Mouse (Mus musculus): ENCODE data around the gene Azin2. TPM values are rescaled to one million over a fixed set of nuclear protein-coding genes. Genes with fewer than 3 reads are reported as not detected.
A peak's percentile ranks its signal among the peaks of the same experiment; 100 is the strongest.

The Azin2 gene
- total RNA-seq, 2 experiments from 2014 or later, result 5.8 to 6.0 TPM

DNA sequence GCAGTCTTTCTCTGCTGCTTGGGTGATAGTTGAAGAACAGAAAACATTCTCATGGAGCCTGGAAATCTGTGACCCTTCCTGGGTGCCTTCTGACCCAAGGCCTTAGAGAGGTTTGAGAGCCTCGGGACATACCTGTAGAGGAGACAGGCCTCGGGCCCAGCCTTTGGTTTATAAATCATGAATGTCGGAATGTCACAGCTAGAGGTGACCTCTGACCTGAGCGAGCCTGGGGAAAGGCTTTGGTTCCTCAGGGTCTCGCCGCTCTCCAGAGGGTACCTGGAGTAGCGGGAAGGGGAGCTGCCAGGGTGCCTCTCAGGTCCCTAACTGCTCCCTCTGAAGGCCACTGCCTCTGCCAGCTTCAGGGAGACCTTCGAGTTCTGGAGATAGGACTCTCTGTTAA, 57.0 kb downstream of the Azin2 start:
- DNase-seq, result no peak
- intact Hi-C loops (cut with DNase I), result no loop called here

DNA sequence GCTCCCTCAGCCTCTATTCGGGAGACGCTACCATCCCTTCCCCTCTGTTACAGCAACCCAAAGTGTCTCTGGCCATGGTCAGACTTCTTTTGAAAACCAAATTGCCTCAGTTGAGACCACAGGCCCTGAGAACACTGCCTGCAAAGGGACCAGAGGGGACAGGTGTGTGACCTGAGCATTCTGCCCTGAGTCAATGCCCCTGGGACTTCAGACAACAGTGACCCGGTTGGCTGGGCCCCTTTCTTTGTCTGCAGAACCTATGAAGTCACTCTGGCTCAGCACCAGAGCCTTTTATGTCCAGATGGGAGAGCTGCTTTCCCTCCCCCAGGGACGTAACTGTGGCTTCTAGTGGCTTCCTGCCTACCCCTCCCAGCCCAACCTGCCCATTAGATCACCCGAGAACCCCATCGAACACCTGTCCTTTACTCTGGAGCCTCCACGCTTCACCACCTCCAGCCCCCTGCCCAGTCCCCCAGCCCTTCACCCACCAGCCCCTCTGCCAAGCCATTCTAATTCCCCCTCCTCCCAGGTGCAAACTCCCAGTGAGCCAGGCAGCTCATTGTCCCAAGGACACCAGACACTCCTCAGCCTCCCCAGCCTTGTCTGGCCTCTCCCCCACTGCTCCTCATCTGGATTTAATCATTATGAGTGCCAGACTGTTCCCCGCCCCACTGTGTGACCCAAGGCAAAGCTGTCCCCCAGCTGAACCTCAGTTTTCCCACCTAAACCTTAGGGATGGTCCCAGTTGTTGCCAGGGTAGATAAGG, 58.0 kb downstream of the Azin2 start:
- peak; percentile 16 to 23 for DNase-seq
- intact Hi-C loops (cut with DNase I), result no loop called here

DNA sequence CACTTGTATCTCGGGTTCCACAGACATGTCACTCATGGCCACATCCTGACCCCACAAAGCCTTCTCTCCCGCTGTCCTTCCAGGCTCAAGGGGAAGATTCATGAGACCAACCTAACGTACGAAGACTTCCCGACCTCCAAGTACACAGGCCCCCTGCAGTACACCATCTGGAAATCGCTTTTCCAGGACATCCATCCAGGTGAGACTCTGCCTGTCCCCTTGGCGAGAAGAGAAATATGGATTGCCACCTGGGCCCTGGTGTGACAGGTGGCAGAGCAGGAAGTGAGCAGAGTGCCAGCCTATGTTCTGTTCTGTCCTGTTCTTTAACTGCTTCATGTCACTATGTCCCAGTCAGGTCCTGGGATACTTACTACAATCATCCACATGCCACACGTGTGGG, 59.9 kb downstream of the Azin2 start:
- DNase-seq, result no peak
- intact Hi-C loops (cut with DNase I), result no loop called here

DNA sequence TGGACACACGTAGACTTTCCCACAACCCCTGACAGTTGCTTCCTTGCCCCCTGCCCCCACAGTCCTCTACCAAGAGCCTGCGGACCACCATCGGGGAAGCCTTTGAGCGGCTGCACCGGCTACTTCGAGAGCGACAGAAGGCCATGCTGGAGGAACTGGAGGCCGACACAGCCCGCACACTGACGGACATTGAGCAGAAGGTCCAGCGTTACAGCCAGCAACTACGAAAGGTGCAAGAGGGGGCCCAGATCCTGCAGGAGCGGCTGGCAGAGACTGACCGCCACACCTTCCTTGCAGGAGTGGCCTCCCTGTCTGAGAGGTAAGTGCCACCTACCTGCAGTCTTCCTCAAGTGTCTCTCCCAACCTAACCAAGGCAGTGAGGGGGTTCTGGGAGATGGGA, 61.8 kb downstream of the Azin2 start:
- intact Hi-C loops (cut with DNase I), result no loop called here
- DNase-seq, result no peak

DNA sequence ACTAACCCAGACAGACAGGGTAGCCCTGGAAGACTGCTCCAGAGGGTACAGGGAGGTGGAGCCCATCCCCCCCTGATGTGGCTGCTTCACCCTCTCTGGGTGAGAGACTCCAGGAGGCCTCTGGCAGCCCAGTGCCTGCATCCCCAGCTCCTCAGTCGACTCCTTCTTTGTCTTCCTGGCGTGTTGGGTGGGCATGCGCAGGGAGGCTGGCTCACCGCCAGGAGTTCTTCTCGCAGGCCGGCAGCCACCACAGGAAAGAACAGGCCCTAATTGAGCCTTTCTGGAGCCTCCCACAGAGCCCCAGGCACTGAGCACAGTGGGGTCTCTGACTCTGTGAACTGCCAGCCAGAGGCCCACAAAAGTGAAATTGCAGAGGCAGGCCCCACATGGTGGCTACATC, 62.9 kb downstream of the Azin2 start:
- DNase-seq, result peak; percentile 76 to 78

DNA sequence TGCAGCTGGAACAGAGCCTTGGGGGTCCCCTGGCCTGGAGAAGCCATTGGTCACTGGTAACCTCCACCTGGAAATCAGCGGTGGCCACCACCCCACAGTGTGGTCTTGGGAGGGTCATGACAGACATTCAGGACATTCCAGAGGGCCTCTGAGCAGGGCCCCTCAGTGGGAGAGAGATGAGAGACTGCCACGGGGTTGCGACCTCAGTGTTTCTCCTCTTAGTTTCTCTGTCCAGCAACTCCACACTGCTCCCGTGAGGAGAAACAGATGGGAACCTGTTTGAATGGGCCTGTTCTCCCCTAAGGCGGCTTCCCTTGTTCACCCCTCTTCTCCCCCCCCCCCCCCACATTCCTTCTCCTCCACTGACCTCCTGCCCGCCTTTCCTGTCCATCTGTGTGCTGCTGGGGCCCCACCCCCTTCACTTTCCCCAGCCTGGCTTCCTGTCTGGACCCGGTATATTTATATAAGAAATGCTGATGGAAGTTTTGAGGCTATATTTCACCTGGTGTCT, 64.3 kb downstream of the Azin2 start:
- peak; percentile 31 to 32 for DNase-seq
- intact Hi-C loops (cut with DNase I), result no loop called here

More for the DNA sequence above, 62.9 kb downstream of the Azin2 start:
- intact Hi-C loops (cut with DNase I), result no loop called here

DNA sequence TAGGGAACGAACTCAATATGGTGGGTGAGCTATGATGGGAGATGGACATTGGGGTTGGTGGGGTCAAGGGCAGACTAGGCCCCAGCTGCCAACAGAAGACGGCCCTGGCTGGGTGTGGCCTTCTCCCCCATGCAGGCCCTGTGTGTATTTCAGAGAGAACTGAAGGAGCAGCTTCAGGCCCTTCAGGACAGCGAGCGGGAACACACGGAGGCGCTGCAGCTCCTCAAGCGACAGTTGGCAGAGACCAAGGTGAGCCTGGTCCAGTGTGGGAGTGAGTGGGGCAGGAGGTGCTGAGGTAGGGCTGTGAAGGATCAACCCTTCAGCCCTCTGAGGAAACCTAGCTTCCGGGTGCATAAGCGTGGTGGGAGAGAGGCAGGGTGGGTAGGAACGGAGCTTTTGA, 65.6 kb downstream of the Azin2 start:
- no peak for DNase-seq
- intact Hi-C loops (cut with DNase I), result no loop called here

DNA sequence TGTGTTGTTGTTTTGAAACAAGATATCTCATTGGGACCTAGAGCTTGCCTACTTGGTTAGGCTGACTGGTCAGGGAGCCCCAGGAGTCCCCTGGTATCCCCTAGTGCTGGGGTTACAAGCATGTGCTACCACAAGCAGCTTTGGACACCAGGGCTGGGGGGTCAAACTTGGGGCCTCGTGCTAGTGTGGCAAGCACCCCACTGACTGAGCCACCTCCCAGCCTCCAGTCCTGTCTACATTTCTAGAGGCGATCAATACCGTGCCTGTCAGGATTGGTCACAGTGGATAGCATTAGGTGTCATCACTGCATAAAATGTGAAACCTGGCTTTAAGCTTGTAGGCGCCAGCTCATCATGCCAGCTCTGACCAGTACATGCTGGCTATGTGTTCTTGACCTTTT, 66.4 kb downstream of the Azin2 start:
- DNase-seq, result no peak
- intact Hi-C loops (cut with DNase I), result no loop called here

DNA sequence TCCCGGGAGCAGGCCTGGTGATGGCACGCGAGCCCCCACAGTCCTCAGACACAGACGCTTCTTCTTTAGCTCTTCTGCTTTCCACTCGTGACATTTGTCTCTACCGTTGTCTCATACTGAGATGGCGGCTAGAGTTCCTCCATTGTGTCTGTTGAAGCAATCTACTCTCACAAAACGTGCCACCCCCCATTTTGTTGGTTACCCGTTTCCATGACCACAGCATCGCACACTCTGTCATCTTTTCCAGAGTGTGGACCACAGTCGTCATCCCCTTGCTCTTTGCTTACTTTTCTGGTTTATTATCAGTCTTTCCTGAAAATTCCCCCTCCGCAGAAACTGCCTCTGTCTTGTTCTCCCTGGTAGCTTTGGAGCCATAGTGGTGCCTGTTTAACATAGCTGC, 68.1 kb downstream of the Azin2 start:
- intact Hi-C loops (cut with DNase I), result no loop called here
- no peak for DNase-seq

DNA sequence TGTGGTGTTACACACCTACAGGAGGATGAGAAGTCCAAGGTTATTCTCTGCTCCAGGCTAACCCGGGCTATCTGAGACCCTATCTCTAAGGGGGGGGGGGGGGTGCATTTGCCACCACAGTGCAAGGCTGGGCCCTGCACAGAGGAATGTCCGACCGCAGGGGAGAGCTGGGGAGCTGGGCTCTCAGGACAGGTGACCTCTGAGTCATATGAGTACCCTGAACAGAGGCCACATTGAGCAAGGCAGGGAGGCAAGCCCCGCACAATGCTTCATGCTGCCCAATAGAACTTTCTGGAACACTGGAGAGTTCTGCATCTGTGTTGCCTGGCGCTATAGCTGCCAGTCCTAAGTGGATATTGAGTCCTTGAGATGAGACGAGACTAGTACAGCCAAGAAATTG, 70.1 kb downstream of the Azin2 start:
- intact Hi-C loops (cut with DNase I), result no loop called here
- no peak for DNase-seq

DNA sequence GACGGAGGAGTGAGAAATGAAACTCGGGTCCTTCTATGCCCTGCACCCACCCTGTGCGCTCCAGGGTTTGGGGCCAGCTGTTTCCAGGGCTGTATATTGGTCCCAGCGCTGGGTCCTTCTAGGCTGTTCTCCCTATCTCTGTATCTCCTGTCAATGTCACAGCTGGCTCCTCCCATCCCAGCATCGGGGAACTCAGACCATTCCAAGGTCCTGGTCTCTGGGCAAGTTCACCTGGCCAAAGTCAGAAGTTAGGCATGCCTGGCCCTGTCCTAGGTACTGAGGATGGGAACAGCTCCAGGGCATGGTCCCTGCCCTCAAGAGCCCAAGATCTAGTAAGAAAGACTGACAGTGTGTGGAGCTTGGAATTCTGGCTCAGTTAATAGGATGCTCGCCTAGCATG, 70.5 kb downstream of the Azin2 start:
- intact Hi-C loops (cut with DNase I), result no loop called here
- no peak for DNase-seq

DNA sequence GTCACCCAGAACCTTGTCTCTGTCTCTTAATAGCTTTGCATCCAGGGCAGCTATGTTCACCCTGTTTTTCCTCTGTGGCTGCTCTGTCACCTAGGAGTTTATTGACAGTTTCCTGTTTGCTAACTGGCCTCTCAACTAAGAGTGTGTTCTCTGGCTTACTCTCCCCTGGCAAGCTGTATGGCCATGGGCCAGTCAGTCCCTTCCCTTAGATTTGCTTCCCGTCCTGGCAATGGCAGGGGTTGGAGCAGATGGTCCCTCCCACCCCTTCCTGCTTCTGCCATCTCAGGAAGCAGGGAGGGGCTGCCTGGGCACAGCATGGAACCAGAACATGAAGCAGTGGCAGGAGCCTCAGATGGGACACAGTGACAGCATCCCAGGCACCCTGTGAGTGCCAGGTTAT, 71.1 kb downstream of the Azin2 start:
- peak; percentile 42 to 59 for DNase-seq
- intact Hi-C loops (cut with DNase I), result no loop called here

DNA sequence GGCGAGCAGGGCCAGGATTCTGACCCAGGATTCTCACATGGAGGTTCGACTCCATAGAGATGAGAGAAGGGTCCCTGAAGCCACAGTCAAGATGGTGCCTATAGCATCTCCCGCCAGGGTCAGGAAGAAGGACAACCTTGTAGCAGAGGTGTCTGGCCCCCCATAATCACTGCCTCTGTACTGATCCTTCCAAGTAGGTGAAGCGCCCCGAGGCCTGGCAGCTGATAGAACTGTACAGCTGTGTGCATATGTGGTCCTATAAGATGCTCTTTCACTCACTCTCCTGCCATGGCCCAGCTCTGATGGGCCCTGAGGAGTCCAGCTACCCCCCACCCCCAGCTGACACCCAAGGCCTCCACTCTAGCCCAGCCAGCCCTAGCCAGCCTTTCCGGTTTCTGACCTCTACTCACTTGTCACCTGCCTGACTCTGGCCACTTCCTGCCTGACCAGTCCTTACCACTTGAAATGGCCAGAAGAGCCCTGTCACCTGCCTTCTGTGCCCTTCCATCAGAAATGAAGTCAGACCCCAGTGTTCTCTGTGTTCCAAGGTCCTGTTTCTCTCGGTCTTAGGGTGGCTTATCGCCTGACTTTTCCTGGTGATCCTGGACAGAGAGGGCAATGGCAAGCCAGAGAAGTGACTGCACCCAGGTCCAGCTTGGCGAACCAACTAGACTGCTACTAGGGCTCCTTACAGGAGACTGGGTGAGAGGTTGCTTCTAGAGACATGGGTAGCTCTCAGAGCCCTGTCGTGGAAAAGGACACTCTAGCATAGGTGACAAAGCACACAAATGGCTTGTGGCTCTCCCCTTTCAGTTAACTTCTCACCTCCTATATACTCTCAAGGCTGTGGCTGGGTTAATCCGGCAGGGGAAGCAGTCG, 72.3 kb downstream of the Azin2 start:
- DNase-seq, result no peak
- intact Hi-C loops (cut with DNase I), result no loop called here

DNA sequence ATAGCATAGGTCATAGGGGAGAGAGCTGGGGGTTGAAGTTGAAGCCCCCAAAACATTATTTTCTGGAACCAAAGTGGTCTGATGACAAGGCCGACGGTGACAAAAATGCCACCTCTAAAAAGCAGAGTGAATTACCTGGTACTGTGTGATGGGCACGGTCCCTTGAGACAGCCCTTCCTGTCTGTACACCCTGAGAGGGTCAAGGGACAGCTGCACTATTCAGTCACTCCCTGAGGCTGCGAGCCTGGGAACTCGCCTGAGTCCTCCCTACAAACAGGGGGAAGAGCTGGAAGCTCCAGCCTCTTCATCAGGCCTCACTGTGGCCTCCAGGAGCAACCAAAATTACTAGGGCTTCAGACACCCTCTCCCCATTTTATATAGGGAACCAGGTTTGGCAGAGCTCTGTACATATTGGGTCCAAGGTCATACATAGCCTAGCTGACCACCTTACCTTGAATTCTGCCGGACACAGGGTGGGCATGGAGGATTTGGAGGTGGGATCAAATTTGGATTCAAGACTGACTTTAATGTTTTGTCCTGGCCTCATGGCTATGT, 73.7 kb downstream of the Azin2 start:
- intact Hi-C loops (cut with DNase I), result no loop called here
- DNase-seq, result no peak

DNA sequence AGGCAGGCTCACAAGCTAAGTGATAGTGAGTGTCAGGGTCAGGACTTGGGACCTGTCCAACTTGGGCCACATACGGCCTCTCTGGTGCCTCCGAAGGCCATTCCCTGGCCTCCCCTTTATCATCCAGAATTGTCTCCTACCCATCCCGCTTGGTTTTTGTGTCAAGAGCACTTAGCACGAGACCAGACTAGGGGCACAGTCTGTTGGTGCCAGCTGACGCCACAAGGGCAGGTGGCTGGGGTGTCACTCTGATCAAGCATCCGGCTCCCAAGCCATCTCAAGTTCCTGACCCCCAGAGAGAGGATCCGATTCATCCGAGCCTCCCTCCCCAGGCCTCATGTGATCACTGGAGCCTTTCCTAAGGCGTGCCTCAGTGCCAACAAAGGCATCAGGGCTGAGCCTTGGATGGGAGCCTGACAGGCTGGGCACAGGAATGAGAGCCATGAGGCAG, 74.6 kb downstream of the Azin2 start:
- DNase-seq, result no peak
- intact Hi-C loops (cut with DNase I), result no loop called here

DNA sequence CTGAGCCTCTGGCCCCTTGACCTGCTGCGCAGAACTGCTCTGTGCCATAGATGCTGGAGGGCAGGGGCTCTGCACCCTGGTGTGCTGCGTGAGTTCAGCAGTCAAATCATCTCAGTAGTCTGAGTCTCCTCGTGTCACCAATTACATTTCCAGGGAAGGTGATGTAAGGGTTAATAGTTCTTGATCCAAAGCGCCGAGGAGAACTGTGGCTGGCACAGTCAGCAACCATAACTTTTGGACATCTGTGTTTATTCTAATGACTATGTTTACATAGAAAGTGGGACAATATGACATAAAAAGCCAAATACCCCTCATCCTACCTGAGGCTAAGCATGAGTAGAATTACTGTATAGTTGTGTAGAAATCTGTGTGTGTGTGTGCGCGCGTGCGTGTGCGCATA, 75.2 kb downstream of the Azin2 start:
- intact Hi-C loops (cut with DNase I), result no loop called here
- no peak for DNase-seq

DNA sequence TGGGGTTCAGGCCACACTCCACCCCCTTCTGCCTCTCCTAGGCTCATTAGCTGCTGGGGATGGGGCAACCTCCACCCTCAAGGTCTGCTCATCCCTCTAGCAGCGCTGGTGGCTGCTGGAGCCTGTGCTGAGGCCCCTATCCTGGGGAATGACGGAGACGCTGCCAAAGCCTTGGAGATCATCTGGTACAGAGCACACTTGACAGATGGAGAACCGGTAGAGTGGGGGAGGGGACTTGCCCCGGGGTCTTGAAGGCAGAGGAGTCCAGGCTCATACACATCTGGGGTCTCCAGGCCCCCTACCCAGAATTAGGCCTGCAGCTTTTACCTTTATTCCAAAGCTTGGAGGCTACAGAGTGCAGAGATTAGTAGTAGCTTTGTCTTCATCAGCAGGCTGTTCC, 75.7 kb downstream of the Azin2 start:
- DNase-seq, result no peak
- intact Hi-C loops (cut with DNase I), result no loop called here

DNA sequence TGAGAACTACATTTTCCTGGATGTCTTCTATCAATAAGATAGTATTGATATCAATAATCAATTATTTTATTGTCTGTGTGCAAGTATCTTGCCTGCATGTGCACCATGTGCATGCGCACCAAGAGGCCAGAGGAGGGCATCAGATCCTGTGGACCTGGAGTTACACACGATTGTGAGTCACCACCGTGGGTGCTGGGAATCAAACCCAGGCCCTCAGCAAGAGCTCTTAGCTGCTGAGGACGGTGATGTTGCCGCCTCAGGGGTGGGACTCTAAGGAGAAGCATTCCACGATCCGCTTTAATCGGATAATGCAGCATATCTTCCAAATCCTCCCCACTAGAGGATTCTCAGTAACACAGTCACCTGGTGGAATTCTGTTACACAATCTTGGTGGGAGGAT, 76.7 kb downstream of the Azin2 start:
- no peak for DNase-seq
- intact Hi-C loops (cut with DNase I), result no loop called here

DNA sequence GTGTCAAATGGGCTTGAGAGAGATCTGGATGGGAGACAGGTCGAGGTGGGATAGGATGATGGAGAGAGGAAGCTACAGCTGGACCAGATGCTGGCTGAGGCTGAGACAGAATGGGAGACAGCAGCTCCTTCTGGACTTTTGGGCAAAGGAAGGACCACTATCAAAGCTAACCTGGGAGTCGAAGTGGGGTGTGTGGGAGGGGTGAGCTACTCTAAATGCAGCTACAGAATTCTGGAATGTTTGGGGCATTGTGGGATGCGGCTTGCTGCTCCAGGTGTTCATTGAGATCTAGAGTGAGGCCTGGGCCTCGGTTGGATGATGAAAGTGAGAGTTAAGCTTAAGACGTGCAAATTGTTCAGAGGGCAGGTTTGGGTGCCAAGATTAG, 77.5 kb downstream of the Azin2 start:
- intact Hi-C loops (cut with DNase I), result no loop called here
- no peak for DNase-seq

DNA sequence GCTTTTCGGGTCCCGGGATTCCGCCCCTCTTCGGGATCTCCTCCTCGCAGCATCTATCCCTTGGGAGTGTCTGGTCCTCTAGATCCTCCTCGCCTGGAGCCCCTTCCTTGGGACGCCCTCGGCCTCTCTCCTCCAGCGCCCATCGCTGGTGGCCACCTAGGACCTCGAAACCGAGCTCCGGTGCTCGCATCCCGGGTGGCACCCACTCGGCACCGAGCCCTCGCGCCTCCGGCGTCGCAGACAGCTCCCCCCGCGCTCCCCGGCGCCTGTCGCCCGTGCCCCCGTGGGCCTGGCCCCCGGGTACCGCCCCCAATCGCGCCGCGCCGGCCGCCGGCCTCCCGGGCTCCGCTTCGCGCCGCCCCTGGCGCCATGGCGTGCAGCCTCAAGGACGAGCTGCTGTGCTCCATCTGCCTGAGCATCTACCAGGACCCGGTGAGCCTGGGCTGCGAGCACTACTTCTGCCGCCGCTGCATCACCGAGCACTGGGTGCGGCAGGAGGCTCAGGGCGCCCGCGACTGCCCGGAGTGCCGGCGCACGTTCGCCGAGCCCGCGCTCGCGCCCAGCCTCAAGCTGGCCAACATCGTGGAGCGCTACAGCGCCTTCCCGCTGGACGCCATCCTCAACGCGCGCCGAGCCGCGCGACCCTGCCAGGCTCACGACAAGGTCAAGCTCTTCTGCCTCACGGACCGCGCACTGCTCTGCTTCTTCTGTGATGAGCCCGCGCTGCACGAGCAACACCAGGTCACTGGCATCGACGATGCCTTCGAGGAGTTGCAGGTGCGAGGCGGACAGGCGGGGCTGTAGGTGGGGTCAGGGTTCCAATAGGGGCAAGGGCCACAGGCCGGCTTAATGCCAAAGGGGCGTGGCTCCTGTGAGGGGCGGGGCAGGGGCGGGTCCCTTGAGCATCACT, 78.2 kb downstream of the Azin2 start:
- intact Hi-C loops (cut with DNase I), result no loop called here
- peak; percentile 43 to 49 for DNase-seq

DNA sequence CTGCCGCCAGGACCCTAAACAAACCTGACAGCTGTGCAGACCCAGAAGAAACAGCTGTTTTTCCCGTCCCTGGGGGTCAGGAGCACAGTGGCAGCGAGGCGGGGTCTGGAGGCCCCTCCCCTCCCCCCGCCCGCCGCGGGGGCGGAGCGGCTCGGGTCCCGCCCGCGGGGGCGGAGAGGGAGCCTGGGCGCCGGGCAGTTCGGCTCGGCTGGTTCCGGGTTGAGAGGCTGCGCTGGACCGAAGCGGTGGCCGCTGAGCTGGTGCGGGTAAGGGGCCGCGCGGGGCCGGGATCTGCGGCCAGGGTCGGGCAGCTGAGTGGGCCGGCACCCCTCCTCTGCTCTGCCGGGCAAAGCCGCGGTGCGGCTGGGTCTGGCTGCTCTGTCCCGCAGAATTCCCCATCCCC, 78.9 kb downstream of the Azin2 start, which contains the start of gene Trim62:
Gene Trim62, plus strand, starts transcription at position 202 of the 403 bp plus-strand sequence.
- DNase-seq, result peak; percentile 81 to 85
- intact Hi-C loops (cut with DNase I), result no loop called here

Data from heart, postnatal 10 days (tissue).